Mouse (Mus musculus) CH12.LX (cell line): ENCODE results near the gene Fpgs.

Experiments
- HCFC1 ChIP-seq: IDR thresholded peaks from 2 replicates; pipeline ENCODE4 v1.6.1; 2012; ENCODE audit warnings: low read depth, mild to moderate bottlenecking, inconsistent platforms, low read length, improper control_type of control experiment
- IRF4 ChIP-seq: IDR thresholded peaks from 2 replicates; pipeline ENCODE4 v1.6.1; 2014; ENCODE audit warnings: low read depth, mild to moderate bottlenecking, inconsistent platforms, low read length, improper control_type of control experiment
- POLR2A ChIP-seq: IDR thresholded peaks from 2 replicates; pipeline ENCODE4 v1.6.1; 2011; ENCODE audit warnings: low read depth, mild to moderate bottlenecking, improper control_type of control experiment, low read length
- ZKSCAN1 ChIP-seq: IDR thresholded peaks from 2 replicates; pipeline ENCODE4 v1.6.1; 2012; ENCODE audit warnings: low read depth, inconsistent platforms, low read length, improper control_type of control experiment, borderline replicate concordance

DNA sequence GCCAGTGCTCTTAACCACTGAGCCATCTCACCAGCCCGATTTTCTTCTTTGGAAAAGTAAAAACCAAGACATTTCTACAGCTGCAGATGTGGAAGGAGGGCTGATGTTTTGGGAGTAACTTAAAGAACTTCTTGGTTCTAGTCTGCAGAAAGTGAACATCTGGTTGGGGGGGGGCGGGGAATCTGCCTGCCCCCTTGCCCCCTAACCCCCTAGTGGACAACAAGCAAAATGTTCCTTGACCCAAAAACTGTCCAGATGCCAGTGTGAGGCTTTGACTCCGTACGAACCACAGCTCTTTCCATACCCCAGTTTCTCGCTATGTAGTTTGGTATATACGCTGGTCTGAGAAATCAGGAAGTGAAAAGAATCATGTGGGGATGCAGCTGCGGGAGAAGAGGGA, 46.3 kb upstream of the Fpgs start:
- TF ChIP-seq POLR2A (no peak), IRF4 (no peak), HCFC1 (no peak), ZKSCAN1 (no peak)
